Mouse (Mus musculus) frontal cortex, postnatal 25 days (tissue): Measurements from ENCODE around the gene Cd300lg.

ENCODE experiments used
- DNase-seq, 2 experiments: peaks; one replicate each; pipeline ENCODE4 v3.0.0; 2022; ENCODE audit warnings: low spot score in 2 of 2

The Cd300lg gene

GRCm38 (mm10) chr11:102051954-102052353 is 10.6 kb downstream of the Cd300lg start:
- DNase-seq, result no peak

DNA sequence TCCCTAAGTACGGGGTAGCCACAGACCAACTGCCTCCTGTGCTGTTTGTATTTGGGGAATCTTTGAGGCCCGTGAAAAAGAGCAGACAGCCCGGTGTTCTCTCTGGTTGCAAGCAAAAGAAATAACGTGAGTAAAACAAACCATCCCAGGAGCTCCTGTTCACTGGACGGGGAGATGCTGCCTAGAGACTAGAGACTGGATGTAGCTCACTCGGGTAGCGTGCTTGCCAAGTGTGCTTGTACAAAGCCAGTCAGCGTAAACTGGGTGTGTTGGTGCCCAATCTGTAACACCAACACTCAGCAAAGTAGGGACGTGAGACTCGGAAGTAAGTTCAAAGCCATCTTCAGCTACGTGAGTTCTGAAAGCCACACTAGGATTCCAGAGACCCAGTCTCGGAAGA is 11.4 kb downstream of the Cd300lg start:
- no peak for DNase-seq

DNA sequence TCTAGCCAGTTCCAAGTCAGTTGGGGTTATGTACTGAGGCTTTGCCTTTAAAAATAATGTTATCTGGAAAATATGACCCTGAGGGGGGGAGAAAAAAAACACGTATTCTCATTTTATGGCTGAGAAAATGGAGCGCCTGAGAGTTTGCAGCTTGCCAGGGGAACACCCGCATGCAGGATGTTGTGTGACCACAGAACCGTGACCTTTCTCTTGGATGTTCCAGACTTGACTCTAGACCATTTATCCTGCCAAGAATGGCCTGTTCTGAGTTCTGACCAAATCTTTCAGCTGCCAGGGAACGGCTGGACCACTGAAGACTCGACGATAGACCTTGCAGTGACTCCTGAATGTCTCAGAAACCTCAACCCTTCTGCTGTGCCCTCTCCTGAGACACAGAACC is 11.9 kb downstream of the Cd300lg start:
- DNase-seq, result no peak

GRCm38 (mm10) chr11:102053847-102054246 is 12.5 kb downstream of the Cd300lg start:
- peak; percentile 32 to 37 for DNase-seq

GRCm38 (mm10) chr11:102061236-102061940 is 20.1 kb downstream of the Cd300lg start:
- DNase-seq, result peak; percentile 60 to 74

DNA sequence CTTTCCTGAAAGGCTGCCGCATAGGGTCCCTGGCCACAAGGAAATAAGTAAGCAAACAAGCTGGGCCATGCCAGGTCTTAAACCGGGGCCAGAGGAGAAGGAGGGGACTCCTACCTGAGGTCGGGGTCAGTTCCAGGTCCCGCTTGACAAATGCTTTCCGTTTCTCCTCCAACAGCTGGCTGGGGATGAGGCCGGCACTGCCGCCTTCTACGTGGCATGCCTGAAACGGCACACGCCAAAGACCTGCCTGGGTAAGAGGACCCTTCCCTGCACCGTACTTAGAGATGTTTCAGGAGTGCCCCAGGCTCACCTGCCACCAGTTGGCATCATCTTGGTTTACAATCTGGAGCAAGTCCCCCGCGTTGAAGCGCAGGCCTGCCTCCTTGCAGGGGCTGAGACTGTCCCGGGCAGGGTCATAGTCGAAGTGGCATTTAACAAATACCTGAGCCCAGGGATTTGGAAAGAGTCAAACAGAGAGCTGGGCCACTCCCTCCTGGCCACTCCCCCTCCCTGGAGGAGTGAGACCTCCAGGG is 20.7 kb downstream of the Cd300lg start:
- no peak for DNase-seq

DNA sequence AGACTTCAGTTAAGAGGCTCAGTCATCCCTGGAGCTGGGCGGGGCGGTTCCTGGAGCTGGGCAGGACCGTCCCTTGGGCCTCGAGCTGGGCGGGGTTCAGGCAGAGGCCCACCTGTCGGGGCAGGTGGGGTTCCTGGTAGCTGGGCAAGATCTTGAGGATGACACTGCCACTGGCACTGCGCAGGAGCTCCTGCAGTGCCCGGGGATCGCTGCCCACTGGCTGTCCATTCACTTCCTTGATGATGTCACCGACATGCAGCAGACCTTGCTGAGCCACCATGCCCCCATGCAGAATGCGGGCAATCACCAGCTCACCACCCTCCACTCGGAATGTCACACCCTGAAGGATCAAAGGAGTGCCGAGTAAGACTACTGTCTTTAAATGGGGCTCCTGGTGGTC is 21.8 kb downstream of the Cd300lg start:
- no peak for DNase-seq

DNA sequence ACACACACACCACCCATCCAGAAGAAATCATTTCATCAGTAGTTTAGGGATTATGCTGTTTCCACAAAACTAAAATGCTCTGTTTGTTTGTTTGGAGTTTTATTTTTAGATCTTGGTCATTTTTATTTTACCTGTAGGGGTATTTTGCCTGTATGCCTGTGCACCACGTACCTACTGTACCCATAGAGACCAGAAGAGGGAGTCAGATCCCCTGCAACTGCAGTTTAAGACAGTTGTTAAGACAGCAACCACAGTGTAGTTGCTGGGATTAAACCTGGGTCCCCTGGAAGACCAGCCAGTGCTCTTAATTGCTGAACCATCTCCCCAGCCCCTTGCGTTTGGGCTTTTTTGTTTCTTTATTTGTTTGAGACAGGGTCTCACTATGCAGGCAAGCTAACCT is 27.7 kb downstream of the Cd300lg start:
- no peak for DNase-seq

- no peak for DNase-seq
Measured at GRCm38 (mm10) chr11:102069633-102070032, 28.3 kb downstream of the Cd300lg start.

GRCm38 (mm10) chr11:102070426-102070825 is 29.1 kb downstream of the Cd300lg start:
- DNase-seq, result no peak

DNA sequence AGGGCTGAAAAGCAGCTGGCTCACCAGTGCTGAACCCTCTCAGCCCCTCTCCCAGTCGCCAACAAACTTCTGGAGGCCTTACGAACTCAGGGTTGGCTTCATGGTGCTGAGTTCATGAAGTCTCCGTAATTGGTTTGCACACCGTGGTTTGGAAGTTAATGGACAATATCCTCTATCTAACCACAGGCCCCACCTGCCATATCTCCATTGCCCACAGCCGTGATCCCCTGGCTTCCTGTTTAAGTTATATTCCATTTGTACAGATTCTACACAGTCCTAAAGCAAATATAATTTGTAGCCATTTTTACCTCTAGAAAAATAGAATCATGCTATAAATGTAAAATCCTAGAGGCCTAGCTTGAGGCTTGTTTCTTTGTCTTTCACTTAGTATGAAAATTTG is 31.4 kb downstream of the Cd300lg start:
- no peak for DNase-seq

DNA sequence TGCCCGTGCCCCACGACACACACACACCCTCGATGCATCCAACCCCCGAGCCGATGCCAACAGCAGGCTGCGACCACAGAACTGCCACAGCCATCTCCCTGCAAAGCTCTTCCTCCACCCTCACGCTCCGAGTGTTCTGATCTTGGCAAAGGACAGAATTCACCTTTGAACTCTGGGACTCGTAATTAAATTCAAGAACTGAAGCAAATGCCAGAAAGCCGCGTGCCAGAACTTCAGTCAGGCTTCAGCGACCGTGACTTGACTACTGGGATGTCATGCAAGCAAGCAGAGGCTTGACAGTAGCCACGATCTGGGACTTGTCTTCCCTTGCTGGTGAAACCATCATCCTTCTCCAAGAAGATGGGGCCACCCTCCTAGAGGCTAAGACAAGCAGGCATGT is 32.4 kb downstream of the Cd300lg start:
- DNase-seq, result no peak

GRCm38 (mm10) chr11:102082322-102082721 is 41.0 kb downstream of the Cd300lg start:
- peak; percentile 29 to 63 for DNase-seq

DNA sequence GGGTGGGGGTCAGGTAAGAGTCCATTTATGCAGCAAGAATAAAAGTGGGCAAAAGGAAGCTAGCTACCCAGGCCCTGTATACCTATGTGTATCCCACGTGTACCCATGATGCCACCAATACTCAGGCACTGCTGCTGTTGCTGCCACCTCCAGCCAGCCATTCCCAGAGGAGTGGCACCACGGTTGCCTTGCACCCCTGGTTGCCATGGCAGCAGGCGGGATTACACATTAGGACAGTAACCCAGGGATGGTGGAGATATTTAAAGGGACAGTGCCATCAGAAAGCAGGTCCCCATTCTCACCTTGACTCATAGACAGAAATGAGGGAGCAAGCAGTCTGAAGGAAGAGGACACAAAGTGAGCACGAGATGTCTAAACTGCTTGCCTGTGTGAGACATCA is 41.9 kb downstream of the Cd300lg start:
- DNase-seq, result no peak

DNA sequence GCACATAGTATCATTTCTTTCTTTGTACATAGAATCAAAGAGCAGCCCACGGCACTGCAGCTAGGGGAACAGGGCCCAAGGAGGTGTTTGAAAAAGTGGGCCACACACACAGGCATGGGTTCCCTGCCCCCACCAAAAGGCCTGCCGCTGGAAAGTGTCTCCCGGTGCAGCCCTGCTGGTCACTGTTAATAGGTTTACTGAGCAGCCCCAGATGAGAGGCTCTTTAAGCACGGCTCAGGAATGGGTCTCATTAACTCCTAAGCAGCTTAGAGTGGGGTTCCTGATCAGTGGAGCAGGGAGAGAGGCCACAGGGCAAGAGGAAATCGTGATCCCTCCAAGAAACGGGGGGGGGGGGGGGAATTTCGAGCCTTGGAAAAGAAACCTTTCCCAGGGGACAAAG is 42.9 kb downstream of the Cd300lg start:
- DNase-seq, result no peak

- DNase-seq, result peak; percentile 31 to 39
Measured at GRCm38 (mm10) chr11:102086331-102086730, 45.0 kb downstream of the Cd300lg start.

- peak; percentile 73 to 75 for DNase-seq
Measured at GRCm38 (mm10) chr11:102087081-102087751, 45.9 kb downstream of the Cd300lg start.

DNA sequence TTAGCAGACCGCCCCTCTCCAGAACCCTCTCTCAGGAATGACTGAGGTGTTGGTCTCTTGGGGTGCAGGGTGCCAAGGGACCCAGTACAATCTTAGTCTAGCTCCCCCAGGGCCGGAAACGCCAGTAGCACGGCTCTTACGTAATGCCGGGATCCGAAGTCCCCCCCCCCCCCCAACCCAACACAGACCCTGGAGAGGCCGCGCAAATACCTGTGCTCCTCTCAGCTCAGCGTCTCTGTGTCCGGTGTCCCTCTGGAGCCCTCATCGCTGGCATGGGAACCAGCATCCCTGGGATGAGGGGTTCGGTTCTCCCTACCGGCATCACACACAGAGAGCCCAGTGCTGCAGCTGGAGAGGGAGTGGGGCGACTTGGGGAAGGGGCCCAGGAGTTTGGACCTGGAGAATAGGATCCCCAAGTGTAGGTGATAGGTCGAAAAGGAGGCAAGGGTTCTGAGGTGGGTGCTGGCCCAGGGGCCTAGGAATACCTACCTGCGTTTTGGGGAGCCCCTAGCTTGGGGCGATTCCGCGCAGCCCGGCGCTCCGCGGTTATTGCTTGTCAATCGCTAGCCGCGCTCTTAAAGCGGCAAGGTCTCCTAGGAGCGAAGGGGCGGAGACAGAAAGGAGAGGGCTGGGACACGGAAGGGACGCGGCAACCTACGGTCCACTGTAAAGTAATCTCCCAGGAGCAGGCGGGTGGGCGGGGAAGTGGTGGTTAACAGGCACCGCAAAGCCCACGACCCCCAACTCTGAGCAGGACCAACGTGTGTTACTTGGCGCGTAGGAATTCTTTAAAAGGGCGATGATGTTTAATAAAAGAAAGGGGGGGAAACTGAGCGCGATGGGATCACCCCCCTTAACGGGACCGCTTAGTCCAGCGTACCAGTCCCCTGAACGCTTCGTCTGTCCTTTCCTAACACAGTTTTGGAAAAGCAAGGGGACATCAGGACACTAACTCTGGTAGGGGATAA is 46.9 kb downstream of the Cd300lg start, which contains the start of gene Mpp2:
Mpp2 (minus strand) TSS at position 585 of the 968 bp plus-strand sequence.
- DNase-seq, result peak; percentile 55 to 56

- peak; percentile 61 to 70 for DNase-seq
Measured at GRCm38 (mm10) chr11:102089088-102089808, 47.9 kb downstream of the Cd300lg start.

DNA sequence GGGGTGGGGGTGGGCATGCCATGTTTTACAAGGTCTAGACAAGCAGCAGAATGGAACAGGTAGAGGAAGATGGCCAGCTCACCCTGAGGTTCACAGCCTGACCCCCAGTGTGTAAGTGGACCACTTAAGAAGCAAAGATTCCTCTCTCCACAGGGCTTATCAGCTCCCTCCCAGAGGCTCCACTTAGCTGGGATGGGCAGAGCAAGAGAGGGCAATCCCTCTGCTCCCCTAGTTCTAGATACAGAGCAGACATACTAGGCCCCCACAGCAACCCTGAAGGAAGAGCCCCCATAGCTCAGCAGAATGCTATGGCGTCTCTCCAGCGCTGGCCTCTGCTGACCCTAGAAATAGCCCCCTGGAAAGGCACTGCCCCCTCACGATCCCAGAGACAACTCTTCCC is 54.4 kb downstream of the Cd300lg start:
- no peak for DNase-seq

- no peak for DNase-seq
Measured at GRCm38 (mm10) chr11:102096446-102096845, 55.1 kb downstream of the Cd300lg start.
